Mouse (Mus musculus) macrophage (primary cell): ENCODE results near the gene Fam57b. TPM values are rescaled to one million over a fixed set of nuclear protein-coding genes. Genes with fewer than 3 reads are reported as not detected.

ENCODE experiments used
- H3K27ac ChIP-seq: fragments of 350-480 bp; formaldehyde crosslinking; 2 replicates; pipeline ENCODE4 v1.9.0; 2021
- H3K36me3 ChIP-seq: fragments of 350-480 bp; formaldehyde crosslinking; 2 replicates; pipeline ENCODE4 v1.9.0; 2021; ENCODE audit errors: inconsistent target
- H3K4me3 ChIP-seq: fragments of 350-480 bp; formaldehyde crosslinking; 2 replicates; pipeline ENCODE4 v1.9.0; 2021; ENCODE audit errors: inconsistent target
- H3K79me2 ChIP-seq: fragments of 350-480 bp; formaldehyde crosslinking; 2 replicates; pipeline ENCODE4 v1.9.0; 2021; ENCODE audit errors: inconsistent target
- WGBS: methylation state at CpG from one replicate; pipeline ENCODE4 v1.1.7; 2026; ENCODE audit warnings: inconsistent platforms; ENCODE audit not compliant: missing documents; 5-methylcytosine and 5-hydroxymethylcytosine counted together
- polyA plus RNA-seq: library from polyadenylated mRNA; stranded (reverse); fragments of 250-400 nt; gene quantifications from 3 replicates; pipeline ENCODE4 v1.2.4, GENCODE M21; 2018; ENCODE audit warnings: inconsistent platforms

The Fam57b gene
- polyA plus RNA-seq, 1 experiment from 2014 or later = 0.17 TPM

- H3K4me3 ChIP-seq = no peak overlapping the region
- 6% methylated on average over 56 of the region's 74 CpGs for WGBS
These were observed 50.2 kb downstream of the Fam57b start for GRCm38 (mm10) chr7:126847421-126848398.

GRCm38 (mm10) chr7:126848794-126849193 is 51.3 kb downstream of the Fam57b start:
- H3K36me3 ChIP-seq = peaks cover 21% of the 10 kb centered on the region; the same call in 1 of the 2 replicates

More at GRCm38 (mm10) chr7:126847421-126848398, 50.2 kb downstream of the Fam57b start:
- peaks cover 10% of the 10 kb centered on the region; the same call in 1 of the 2 replicates for H3K36me3 ChIP-seq
- H3K27ac ChIP-seq = no peak overlapping the region
- no peaks in the 10 kb centered on the region for H3K79me2 ChIP-seq

GRCm38 (mm10) chr7:126850161-126850560 is 52.7 kb downstream of the Fam57b start:
- peaks cover 35% of the 10 kb centered on the region; the same call in 1 of the 2 replicates for H3K36me3 ChIP-seq
- no peak overlapping the region for H3K4me3 ChIP-seq
- 86% methylated on average over 6 of the region's 6 CpGs for WGBS
- no peaks in the 10 kb centered on the region for H3K79me2 ChIP-seq
- no peak overlapping the region for H3K27ac ChIP-seq

More at GRCm38 (mm10) chr7:126848794-126849193, 51.3 kb downstream of the Fam57b start:
- Histone ChIP-seq H3K27ac (no peak overlapping the region), H3K79me2 (no peaks in the 10 kb centered on the region), H3K4me3 (no peak overlapping the region)
- WGBS = 42% methylated on average over 10 of the region's 10 CpGs

- H3K36me3 ChIP-seq = peaks cover 45% of the 10 kb centered on the region
- WGBS = 76% methylated on average over 12 of the region's 12 CpGs
These were observed 53.7 kb downstream of the Fam57b start for GRCm38 (mm10) chr7:126851192-126851591.

GRCm38 (mm10) chr7:126853454-126853853 is 56.0 kb downstream of the Fam57b start:
- H3K36me3 ChIP-seq = peaks cover 64% of the 10 kb centered on the region
- 96% methylated on average over 5 of the region's 5 CpGs for WGBS
- H3K79me2 ChIP-seq = no peaks in the 10 kb centered on the region
- no peak overlapping the region for H3K4me3 ChIP-seq
- H3K27ac ChIP-seq = no peak overlapping the region

More at GRCm38 (mm10) chr7:126851192-126851591, 53.7 kb downstream of the Fam57b start:
- H3K4me3 ChIP-seq = no peak overlapping the region
- no peak overlapping the region for H3K27ac ChIP-seq
- no peaks in the 10 kb centered on the region for H3K79me2 ChIP-seq

- no peak overlapping the region for H3K4me3 ChIP-seq
- peaks cover 9% of the 10 kb centered on the region; the same call in 1 of the 2 replicates for H3K79me2 ChIP-seq
- H3K36me3 ChIP-seq = peaks cover 73% of the 10 kb centered on the region
- 92% methylated on average over 3 of the region's 3 CpGs for WGBS
- H3K27ac ChIP-seq = no peak overlapping the region
These were observed 58.2 kb downstream of the Fam57b start for GRCm38 (mm10) chr7:126855641-126856040.

GRCm38 (mm10) chr7:126856741-126857420 is 59.4 kb downstream of the Fam57b start:
- Histone ChIP-seq H3K36me3 (peaks cover 71% of the 10 kb centered on the region), H3K79me2 (peaks cover 19% of the 10 kb centered on the region; the same call in 1 of the 2 replicates), H3K4me3 (no peak overlapping the region), H3K27ac (no peak overlapping the region)
- 83% methylated on average over 9 of the region's 9 CpGs for WGBS

- Histone ChIP-seq H3K36me3 (peaks cover 30% of the 10 kb centered on the region), H3K27ac (peak overlapping the region; percentile 69), H3K79me2 (peaks cover 19% of the 10 kb centered on the region; the same call in 1 of the 2 replicates), H3K4me3 (peak overlapping the region; percentile 80)
- 39% methylated on average over 5 of the region's 5 CpGs for WGBS
These were observed 63.5 kb downstream of the Fam57b start for GRCm38 (mm10) chr7:126860987-126861386.

- peak within 1 kb of the TSS; percentile 69 for H3K27ac ChIP-seq
- H3K36me3 ChIP-seq = peaks cover 24% of the 10 kb centered on the region
- H3K4me3 ChIP-seq = peak within 1 kb of the TSS; percentile 80
- 1% methylated on average over 42 of the region's 42 CpGs for WGBS
- peaks cover 19% of the 10 kb centered on the region; the same call in 1 of the 2 replicates for H3K79me2 ChIP-seq
These were observed 64.1 kb downstream of the Fam57b start, which contains the start of gene Hirip3 for GRCm38 (mm10) chr7:126861429-126862130. TSS of gene Hirip3 (plus strand) at chr7:126861972.

- Histone ChIP-seq H3K27ac (peak within 1 kb of the TSS; percentile 69), H3K36me3 (peaks cover 24% of the 10 kb centered on the region; the same call in 1 of the 2 replicates), H3K79me2 (peaks cover 19% of the 10 kb centered on the region; the same call in 1 of the 2 replicates), H3K4me3 (peak within 1 kb of the TSS; percentile 80)
- WGBS = 0% methylated on average over 41 of the region's 41 CpGs
These were observed 64.8 kb downstream of the Fam57b start, which contains the start of gene Ino80e for GRCm38 (mm10) chr7:126862147-126862784. TSS of gene Ino80e (minus strand) at chr7:126862377.

- no peak overlapping the region for H3K4me3 ChIP-seq
- peaks cover 29% of the 10 kb centered on the region; the same call in 1 of the 2 replicates for H3K36me3 ChIP-seq
- H3K27ac ChIP-seq = no peak overlapping the region
- H3K79me2 ChIP-seq = peaks cover 19% of the 10 kb centered on the region; the same call in 1 of the 2 replicates
- 74% methylated on average over 5 of the region's 6 CpGs for WGBS
These were observed 66.3 kb downstream of the Fam57b start for GRCm38 (mm10) chr7:126863791-126864190.

GRCm38 (mm10) chr7:126867534-126867933 is 70.1 kb downstream of the Fam57b start:
- WGBS = 90% methylated on average over 2 of the region's 2 CpGs
- H3K4me3 ChIP-seq = no peak overlapping the region
- H3K79me2 ChIP-seq = no peaks in the 10 kb centered on the region
- peaks cover 58% of the 10 kb centered on the region for H3K36me3 ChIP-seq
- no peak overlapping the region for H3K27ac ChIP-seq

GRCm38 (mm10) chr7:126868003-126868402 is 70.5 kb downstream of the Fam57b start:
- 82% methylated on average over 12 of the region's 12 CpGs for WGBS
- H3K27ac ChIP-seq = no peak overlapping the region
- no peak overlapping the region for H3K4me3 ChIP-seq
- H3K36me3 ChIP-seq = peaks cover 63% of the 10 kb centered on the region
- no peaks in the 10 kb centered on the region for H3K79me2 ChIP-seq
